Mouse (Mus musculus): ENCODE measurements around the gene Gm15155.
"Not testable (repeated sequence)": the region's sequence is repeated elsewhere in the genome, so short reads cannot be mapped to it uniquely, and the experiment has no call there.

Gene Gm15155

GRCm38 (mm10) chrX:155624341-155624841 lies at the start of gene Gm15155:
Gene Gm15155 (plus strand): TSS chrX:155624741.
- no peak for DNase-seq (ENCODE audit: low read depth)

DNA sequence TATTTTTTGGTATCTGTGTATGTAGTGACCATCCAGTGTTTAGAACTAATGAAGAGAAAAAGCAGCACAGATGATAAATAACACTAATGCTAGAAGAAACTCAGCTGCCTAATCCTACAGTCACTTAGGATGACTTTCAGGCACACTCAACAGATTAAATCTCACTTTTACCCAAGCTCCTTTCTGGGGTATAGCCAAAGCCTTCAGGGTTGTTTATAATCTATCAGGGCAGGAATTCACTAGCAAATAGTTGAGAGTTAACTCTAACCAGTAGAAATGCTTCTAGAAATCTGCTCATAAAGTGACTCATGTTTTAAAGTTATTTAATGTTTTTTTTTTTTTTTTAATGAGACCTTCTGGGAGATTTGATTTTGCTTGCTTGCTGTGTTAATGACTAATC lies 44.8 kb upstream of the Gm15155 start:
- peak; percentile 12 for DNase-seq (ENCODE audit: low read depth)

- peak; percentile 2 for DNase-seq (ENCODE audit: low read depth)
These were observed 40.0 kb upstream of the Gm15155 start for GRCm38 (mm10) chrX:155584586-155584985.

GRCm38 (mm10) chrX:155591490-155591889 lies 33.1 kb upstream of the Gm15155 start:
- no peak for DNase-seq (ENCODE audit: low read depth)

DNA sequence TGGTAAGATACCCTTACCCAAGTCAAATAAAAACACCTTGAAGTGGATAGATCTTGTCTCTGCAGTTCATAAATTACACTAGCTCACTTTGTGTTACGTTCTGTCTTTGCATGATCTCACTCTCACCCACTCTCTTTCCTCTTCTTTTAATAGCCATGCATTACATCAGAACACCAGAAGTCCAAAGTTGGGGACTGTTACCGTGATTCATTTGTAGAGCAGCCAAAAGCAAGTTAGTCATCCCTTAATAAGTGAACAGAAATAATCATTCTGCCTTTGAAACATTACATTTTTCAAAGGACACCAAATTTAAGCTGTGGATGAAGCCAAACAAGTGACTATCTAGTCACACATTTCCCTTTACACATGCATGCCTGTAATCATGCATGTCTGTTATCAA lies 32.1 kb upstream of the Gm15155 start:
- peak; percentile 8 for DNase-seq (ENCODE audit: low read depth)

- DNase-seq (ENCODE audit: low read depth): no peak
These were observed 29.9 kb upstream of the Gm15155 start for GRCm38 (mm10) chrX:155594685-155595084.

DNA sequence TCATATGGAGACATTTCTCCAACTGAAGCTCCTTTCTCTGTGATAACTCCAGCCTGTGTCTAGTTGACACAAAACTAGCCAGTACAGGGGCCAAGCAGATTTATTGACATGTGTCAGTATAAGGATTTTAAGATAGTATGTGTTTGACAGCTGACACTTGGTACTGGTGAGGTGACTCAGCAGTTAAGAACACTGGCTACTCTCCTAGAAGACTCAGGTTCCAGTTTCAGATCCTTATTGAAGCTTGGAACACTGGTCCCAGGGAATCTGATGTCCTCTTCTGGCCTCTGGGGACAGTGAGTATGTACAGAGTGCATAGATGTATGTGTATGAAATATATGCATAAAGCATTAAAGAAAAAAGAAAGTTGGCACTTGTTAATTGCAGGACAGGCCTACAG lies 28.2 kb upstream of the Gm15155 start:
- no peak for DNase-seq (ENCODE audit: low read depth)

DNA sequence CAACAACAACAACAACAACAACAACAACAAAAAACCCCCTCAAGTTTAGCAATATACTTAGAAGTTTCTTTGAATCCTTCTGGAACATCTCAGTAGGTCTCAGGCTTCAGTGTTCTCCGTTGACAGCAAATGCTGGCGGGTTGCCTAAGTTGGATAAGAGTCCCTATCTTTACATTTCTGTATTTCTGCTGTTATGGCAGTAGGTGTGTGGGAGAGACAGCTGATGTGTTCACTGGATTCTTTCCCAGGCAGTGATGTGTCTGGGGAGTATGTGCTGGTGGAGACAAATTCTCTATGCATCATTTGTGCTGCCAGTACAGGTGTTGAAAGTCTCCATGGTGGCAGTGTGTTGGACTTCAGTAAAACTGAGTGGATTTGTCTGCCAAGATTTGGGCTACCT lies 23.3 kb upstream of the Gm15155 start:
- DNase-seq (ENCODE audit: low read depth): no peak

- DNase-seq (ENCODE audit: low read depth): no peak
These were observed 2.0 kb upstream of the Gm15155 start for GRCm38 (mm10) chrX:155622527-155622926.

GRCm38 (mm10) chrX:155622961-155623599 lies 1.5 kb upstream of the Gm15155 start:
- no peak for DNase-seq (ENCODE audit: low read depth)

DNA sequence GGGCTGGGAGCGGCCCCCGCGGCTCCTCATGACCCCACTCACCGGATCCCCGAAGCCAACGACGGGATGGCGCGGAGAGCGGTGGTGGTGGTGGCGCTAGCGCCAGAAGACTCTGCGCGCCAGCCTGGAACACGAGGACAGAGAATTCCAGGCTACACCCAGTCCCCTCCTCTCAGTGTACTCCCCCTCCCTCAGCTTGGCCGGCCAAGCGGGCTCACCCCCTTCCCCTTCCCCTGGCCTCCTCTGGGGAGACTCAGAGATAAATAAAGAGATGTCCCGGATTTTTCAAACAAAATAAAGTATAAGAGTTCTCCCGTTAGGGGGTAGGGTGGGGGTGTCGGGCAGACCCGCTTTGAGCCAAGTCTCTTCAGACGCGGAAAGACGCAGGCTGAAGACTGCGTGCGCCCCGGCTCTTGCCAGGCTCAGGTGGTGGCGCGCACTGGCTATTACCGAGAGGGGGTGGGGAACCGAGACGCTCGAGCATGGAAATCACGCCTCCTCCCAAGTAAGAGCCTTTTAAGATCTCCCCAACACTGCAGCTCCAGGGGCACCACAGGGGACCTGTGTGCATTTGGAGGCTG lies 750 bp upstream of the Gm15155 start, which contains the start of gene Ptchd1:
Gene Ptchd1 (minus strand): TSS at position 114 of the 581 bp plus-strand sequence.
- DNase-seq (ENCODE audit: low read depth): no peak

GRCm38 (mm10) chrX:155624895-155625294 lies 354 bp downstream of the Gm15155 start:
- DNase-seq (ENCODE audit: low read depth): no peak

- DNase-seq (ENCODE audit: low read depth): no peak
These were observed 1.2 kb downstream of the Gm15155 start for GRCm38 (mm10) chrX:155625671-155626196.

DNA sequence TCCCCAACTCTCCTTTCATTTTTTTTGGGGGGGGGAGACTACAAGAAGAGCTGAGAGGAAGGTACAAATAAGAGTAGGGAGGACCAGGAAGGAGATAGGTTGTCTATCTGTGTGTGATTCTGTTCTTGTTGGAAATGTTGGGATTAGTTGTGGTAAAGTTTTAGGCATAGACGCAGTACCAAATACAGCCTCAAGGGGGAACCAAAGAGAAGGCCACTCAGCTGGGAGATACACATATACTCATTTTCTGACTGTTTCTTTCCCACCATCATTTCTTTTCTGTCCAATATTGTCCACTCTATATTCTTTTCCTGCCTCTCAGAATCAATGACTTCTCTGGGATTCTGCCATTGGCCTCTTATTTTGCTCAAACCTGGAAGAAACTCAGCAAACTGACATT lies 19.4 kb downstream of the Gm15155 start:
- no peak for DNase-seq (ENCODE audit: low read depth)

DNA sequence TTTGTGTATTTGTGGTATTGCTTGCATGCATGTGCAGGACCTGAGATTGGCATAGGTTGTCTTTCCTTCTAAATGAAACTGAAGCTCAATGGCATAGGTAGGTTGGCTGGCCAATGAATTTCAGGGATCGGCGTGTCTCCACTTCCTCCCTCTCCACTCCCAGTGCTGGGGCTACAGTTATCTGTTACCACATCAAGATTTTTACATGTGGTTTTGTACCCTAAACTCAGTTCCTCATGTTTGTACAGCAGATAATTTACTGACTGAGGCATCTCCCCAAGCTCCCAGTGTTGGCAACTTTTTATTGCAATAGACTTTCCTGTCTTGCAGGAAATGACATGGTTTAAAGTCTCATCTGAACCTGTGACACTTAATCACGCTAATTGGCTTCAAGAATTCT lies 21.4 kb downstream of the Gm15155 start:
- DNase-seq (ENCODE audit: low read depth): no peak

- DNase-seq (ENCODE audit: low read depth): no peak
These were observed 33.4 kb downstream of the Gm15155 start for GRCm38 (mm10) chrX:155657971-155658370.

- not testable (repeated sequence) for DNase-seq (ENCODE audit: low read depth)
These were observed 65.9 kb downstream of the Gm15155 start for GRCm38 (mm10) chrX:155690440-155690839.

GRCm38 (mm10) chrX:155724157-155724556 lies 99.6 kb downstream of the Gm15155 start:
- no peak for DNase-seq (ENCODE audit: low read depth)

- no peak for DNase-seq (ENCODE audit: low read depth)
These were observed 103.8 kb downstream of the Gm15155 start for GRCm38 (mm10) chrX:155728387-155728786.

- DNase-seq (ENCODE audit: low read depth): no peak
These were observed 263.6 kb downstream of the Gm15155 start for GRCm38 (mm10) chrX:155888118-155888517.

DNA sequence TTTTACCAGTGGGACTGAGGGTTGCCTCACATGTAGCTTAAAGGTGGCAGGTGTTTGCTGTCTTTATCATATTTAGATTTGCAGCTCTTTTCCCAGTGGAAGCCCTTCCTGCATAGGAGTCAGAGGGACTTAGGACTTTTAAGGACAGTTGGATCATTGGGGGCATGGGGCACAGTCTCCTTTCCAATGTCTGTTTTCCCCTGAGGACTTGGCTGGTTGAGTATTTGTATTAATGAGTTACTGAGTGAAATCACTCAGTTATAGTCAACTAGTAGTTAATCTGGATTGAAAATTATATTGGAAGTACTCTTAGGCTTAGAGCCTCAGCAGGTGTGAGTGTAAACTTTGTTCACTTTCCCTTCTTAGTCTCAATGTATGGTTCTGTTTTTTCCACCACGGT lies 275.5 kb downstream of the Gm15155 start:
- DNase-seq (ENCODE audit: low read depth): no peak

GRCm38 (mm10) chrX:155901742-155902141 lies 277.2 kb downstream of the Gm15155 start:
- peak; percentile 14 for DNase-seq (ENCODE audit: low read depth)

GRCm38 (mm10) chrX:155903108-155903507 lies 278.6 kb downstream of the Gm15155 start:
- no peak for DNase-seq (ENCODE audit: low read depth)

Measured in fibroblast of lung, adult 2 months (primary cell).